Mouse (Mus musculus): ENCODE data around the gene Gtf3c2. TPM values are rescaled to one million over a fixed set of nuclear protein-coding genes. Genes with fewer than 3 reads are reported as not detected.

Gtf3c2 gene
- polyA plus RNA-seq, 1 experiment, result 94.6 TPM

DNA sequence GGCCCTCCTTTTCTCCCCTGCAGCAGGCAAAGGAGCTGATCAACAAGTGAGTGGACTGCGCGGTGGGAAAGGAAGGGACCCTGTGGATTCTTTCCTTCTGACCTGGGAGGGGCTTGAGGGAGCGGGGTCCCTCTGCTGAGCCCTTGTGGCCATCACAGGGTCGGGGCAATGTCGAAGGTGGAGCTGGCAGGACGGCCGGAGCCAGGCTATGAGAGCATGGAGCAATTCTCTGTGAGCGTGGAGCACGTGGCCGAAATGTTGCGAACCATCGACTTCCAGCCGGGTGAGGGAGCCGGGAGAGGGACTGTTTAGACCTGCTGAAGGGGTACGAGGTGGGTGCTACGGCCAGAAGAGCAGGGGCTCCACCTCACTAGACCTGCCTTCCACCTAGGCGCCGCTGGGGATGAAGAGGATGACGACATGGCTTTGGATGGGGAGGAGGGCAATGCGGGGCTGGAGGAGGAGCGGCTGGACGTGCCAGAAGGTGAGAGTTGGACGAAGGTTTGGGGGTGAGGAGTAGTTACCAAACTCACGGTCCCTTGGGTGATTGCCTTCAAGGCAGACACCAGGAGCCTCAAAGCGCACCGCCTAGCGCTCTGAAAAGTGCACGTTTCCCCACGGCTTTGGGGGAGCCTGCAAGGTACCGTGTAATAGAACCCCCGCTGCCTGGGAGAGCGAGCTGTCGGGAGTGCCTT lies 43.1 kb downstream of the Gtf3c2 start:
- TF ChIP-seq CTCF (IDR thresholded peaks at IDR 0.05; ENCODE audit: borderline replicate concordance, insufficient read depth, low read depth, low read length) (no peak), POLR2A (IDR thresholded peaks at IDR 0.05; ENCODE audit: borderline replicate concordance, insufficient read depth, low read length) (no peak)
- peaks cover 7% of the 10 kb centered on the region; the same call in 1 of the 2 replicates for H3K27me3 ChIP-seq (ENCODE audit: control insufficient read depth, insufficient read depth, low read length)
- H3K4me1 ChIP-seq (ENCODE audit: control insufficient read depth, insufficient read depth, low read length), result no peaks in the 10 kb centered on the region
- no peak overlapping the region for H3K27ac ChIP-seq (ENCODE audit: insufficient read depth, low read length)
- no peak overlapping the region for H3K4me3 ChIP-seq (replicated peaks; ENCODE audit: insufficient read depth, low read depth, low read length)
- DNase-seq, result no peak
- WGBS, result under 1% methylated on average over 33 of the region's 33 CpGs

DNA sequence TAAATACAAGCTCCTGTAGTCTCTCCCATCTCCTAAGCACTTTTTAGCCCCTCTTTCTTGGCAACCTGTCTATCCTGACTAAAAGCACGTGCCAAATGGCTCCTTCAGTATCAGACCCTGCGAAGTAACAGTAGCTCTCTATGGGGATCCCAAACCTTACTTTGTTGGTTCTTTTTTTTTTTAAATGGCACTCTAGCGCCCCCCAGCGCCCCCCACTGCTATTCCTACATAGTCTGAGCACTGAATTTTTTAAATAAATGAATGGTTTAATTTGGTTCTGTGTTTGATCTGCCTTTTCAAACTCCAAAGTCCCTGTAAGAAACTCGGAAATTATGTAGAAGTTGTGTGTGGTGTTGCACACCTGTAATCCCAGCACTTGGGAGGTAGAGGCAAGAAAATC lies 53.9 kb downstream of the Gtf3c2 start:
- 36% methylated on average over 5 of the region's 5 CpGs for WGBS
- H3K27ac ChIP-seq (ENCODE audit: insufficient read depth, low read length), result no peak overlapping the region
- no peaks in the 10 kb centered on the region for H3K4me1 ChIP-seq (ENCODE audit: control insufficient read depth, insufficient read depth, low read length)
- H3K27me3 ChIP-seq (ENCODE audit: control insufficient read depth, insufficient read depth, low read length), result no peaks in the 10 kb centered on the region
- no peak for DNase-seq
- no peak overlapping the region for H3K4me3 ChIP-seq (replicated peaks; ENCODE audit: insufficient read depth, low read depth, low read length)
- TF ChIP-seq CTCF (IDR thresholded peaks at IDR 0.05; ENCODE audit: borderline replicate concordance, insufficient read depth, low read depth, low read length), result no peak
- TF ChIP-seq POLR2A (IDR thresholded peaks at IDR 0.05; ENCODE audit: borderline replicate concordance, insufficient read depth, low read length), result no peak

GRCm38 (mm10) chr5:31123481-31123880 lies 56.5 kb downstream of the Gtf3c2 start:
- no peak for DNase-seq
- Histone ChIP-seq H3K4me1 (ENCODE audit: control insufficient read depth, insufficient read depth, low read length) (no peaks in the 10 kb centered on the region), H3K27me3 (ENCODE audit: control insufficient read depth, insufficient read depth, low read length) (no peaks in the 10 kb centered on the region), H3K27ac (ENCODE audit: insufficient read depth, low read length) (no peak overlapping the region), H3K4me3 (replicated peaks; ENCODE audit: insufficient read depth, low read depth, low read length) (no peak overlapping the region)
- WGBS, result 38% methylated on average over 2 of the region's 2 CpGs
- TF ChIP-seq CTCF (IDR thresholded peaks at IDR 0.05; ENCODE audit: borderline replicate concordance, insufficient read depth, low read depth, low read length) (no peak), POLR2A (IDR thresholded peaks at IDR 0.05; ENCODE audit: borderline replicate concordance, insufficient read depth, low read length) (no peak)

DNA sequence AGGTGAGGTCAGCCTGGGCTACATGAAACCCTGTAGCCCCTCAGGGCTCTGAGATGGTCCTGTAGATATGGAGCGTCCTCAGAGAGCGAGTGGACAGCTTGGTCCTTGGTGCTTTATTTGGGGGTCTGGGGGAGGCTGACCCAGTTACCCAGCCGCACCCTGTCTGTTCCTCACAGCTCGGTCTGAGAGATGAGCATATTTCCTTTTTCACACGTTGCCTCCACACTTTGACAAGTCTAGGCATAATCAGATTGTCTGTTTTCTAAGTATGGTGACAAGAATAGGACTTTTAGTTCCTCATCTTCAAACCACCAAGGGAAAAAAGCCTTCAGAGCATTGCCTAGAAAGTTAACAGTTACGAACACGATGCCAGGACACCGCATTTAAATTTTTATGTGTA lies 58.8 kb downstream of the Gtf3c2 start:
- Histone ChIP-seq H3K27me3 (ENCODE audit: control insufficient read depth, insufficient read depth, low read length) (no peaks in the 10 kb centered on the region), H3K27ac (ENCODE audit: insufficient read depth, low read length) (no peak overlapping the region), H3K4me1 (ENCODE audit: control insufficient read depth, insufficient read depth, low read length) (no peaks in the 10 kb centered on the region), H3K4me3 (replicated peaks; ENCODE audit: insufficient read depth, low read depth, low read length) (no peak overlapping the region)
- no peak for TF ChIP-seq CTCF (IDR thresholded peaks at IDR 0.05; ENCODE audit: borderline replicate concordance, insufficient read depth, low read depth, low read length)
- TF ChIP-seq POLR2A (IDR thresholded peaks at IDR 0.05; ENCODE audit: borderline replicate concordance, insufficient read depth, low read length), result no peak
- WGBS, result 83% methylated on average over 8 of the region's 8 CpGs
- DNase-seq, result no peak

GRCm38 (mm10) chr5:31116912-31117311 lies 63.0 kb downstream of the Gtf3c2 start:
- 29% methylated on average over 10 of the region's 10 CpGs for WGBS
- TF ChIP-seq POLR2A (IDR thresholded peaks at IDR 0.05; ENCODE audit: borderline replicate concordance, insufficient read depth, low read length) (no peak), CTCF (IDR thresholded peaks at IDR 0.05; ENCODE audit: borderline replicate concordance, insufficient read depth, low read depth, low read length) (no peak)
- Histone ChIP-seq H3K27me3 (ENCODE audit: control insufficient read depth, insufficient read depth, low read length) (no peaks in the 10 kb centered on the region; the same call in 1 of the 2 replicates), H3K27ac (ENCODE audit: insufficient read depth, low read length) (no peak overlapping the region), H3K4me1 (ENCODE audit: control insufficient read depth, insufficient read depth, low read length) (no peaks in the 10 kb centered on the region), H3K4me3 (replicated peaks; ENCODE audit: insufficient read depth, low read depth, low read length) (no peak overlapping the region)
- no peak for DNase-seq

- H3K4me1 ChIP-seq (ENCODE audit: control insufficient read depth, insufficient read depth, low read length), result no peaks in the 10 kb centered on the region
- TF ChIP-seq POLR2A (IDR thresholded peaks at IDR 0.05; ENCODE audit: borderline replicate concordance, insufficient read depth, low read length) (no peak), CTCF (IDR thresholded peaks at IDR 0.05; ENCODE audit: borderline replicate concordance, insufficient read depth, low read depth, low read length) (no peak)
- H3K4me3 ChIP-seq (replicated peaks; ENCODE audit: insufficient read depth, low read depth, low read length), result no peak within 1 kb of the TSS
- DNase-seq, result no peak
- 58% methylated on average over 3 of the region's 3 CpGs for WGBS
- no peak within 1 kb of the TSS for H3K27ac ChIP-seq (ENCODE audit: insufficient read depth, low read length)
- no peaks in the 10 kb centered on the region; the same call in 1 of the 2 replicates for H3K27me3 ChIP-seq (ENCODE audit: control insufficient read depth, insufficient read depth, low read length)
Observed at GRCm38 (mm10) chr5:31116354-31116753, 63.6 kb downstream of the Gtf3c2 start, which contains the start of gene Trim54. TSS of gene Trim54 (plus strand) at chr5:31116712.

GRCm38 (mm10) chr5:31110781-31111180 lies 69.2 kb downstream of the Gtf3c2 start:
- TF ChIP-seq POLR2A (IDR thresholded peaks at IDR 0.05; ENCODE audit: borderline replicate concordance, insufficient read depth, low read length) (no peak), CTCF (IDR thresholded peaks at IDR 0.05; ENCODE audit: borderline replicate concordance, insufficient read depth, low read depth, low read length) (no peak)
- Histone ChIP-seq H3K27ac (ENCODE audit: insufficient read depth, low read length) (no peak overlapping the region), H3K4me3 (replicated peaks; ENCODE audit: insufficient read depth, low read depth, low read length) (no peak overlapping the region), H3K4me1 (ENCODE audit: control insufficient read depth, insufficient read depth, low read length) (no peaks in the 10 kb centered on the region), H3K27me3 (ENCODE audit: control insufficient read depth, insufficient read depth, low read length) (no peaks in the 10 kb centered on the region; the same call in 1 of the 2 replicates)
- 27% methylated on average over 7 of the region's 7 CpGs for WGBS
- DNase-seq, result no peak

- TF ChIP-seq CTCF (IDR thresholded peaks at IDR 0.05; ENCODE audit: borderline replicate concordance, insufficient read depth, low read depth, low read length) (no peak), POLR2A (IDR thresholded peaks at IDR 0.05; ENCODE audit: borderline replicate concordance, insufficient read depth, low read length) (no peak)
- Histone ChIP-seq H3K4me1 (ENCODE audit: control insufficient read depth, insufficient read depth, low read length) (no peaks in the 10 kb centered on the region), H3K27me3 (ENCODE audit: control insufficient read depth, insufficient read depth, low read length) (no peaks in the 10 kb centered on the region; the same call in 1 of the 2 replicates), H3K27ac (ENCODE audit: insufficient read depth, low read length) (no peak within 1 kb of the TSS), H3K4me3 (replicated peaks; ENCODE audit: insufficient read depth, low read depth, low read length) (no peak within 1 kb of the TSS)
- no peak for DNase-seq
- WGBS, result 89% methylated on average over 18 of the region's 18 CpGs
Observed at GRCm38 (mm10) chr5:31108000-31108490, 71.9 kb downstream of the Gtf3c2 start, which contains the start of gene Slc30a3. TSS of gene Slc30a3 (minus strand) at chr5:31108237.

Other genes starting within 250 kb of the Gtf3c2 start
- gene Cgref1, start 234.6 kb downstream of the Gtf3c2 start, polyA plus RNA-seq (2012; rRNA removed), result 16.7 and 18.5 TPM in 2 replicates
- 228 and 241 TPM in 2 replicates for gene Preb, start 219.8 kb downstream of the Gtf3c2 start, polyA plus RNA-seq (2012; rRNA removed)
- gene Tcf23, start 211.5 kb downstream of the Gtf3c2 start, polyA plus RNA-seq (2012; rRNA removed), result 0.28 and 0.29 TPM in 2 replicates
- 170 and 175 TPM in 2 replicates for gene Atraid, start 131.8 kb downstream of the Gtf3c2 start, polyA plus RNA-seq (2012; rRNA removed)
- gene Slc5a6, start 131.2 kb downstream of the Gtf3c2 start, polyA plus RNA-seq (2012; rRNA removed), result 45.1 and 49.6 TPM in 2 replicates
- gene Cad, start 125.4 kb downstream of the Gtf3c2 start, polyA plus RNA-seq (2012; rRNA removed), result 21.7 and 23.4 TPM in 2 replicates
- gene Dnajc5g, start 73.9 kb downstream of the Gtf3c2 start, polyA plus RNA-seq (2012; rRNA removed), result not detected in 2 replicates
- 19.7 and 23.5 TPM in 2 replicates for gene Slc30a3, start 71.9 kb downstream of the Gtf3c2 start, polyA plus RNA-seq (2012; rRNA removed)
- not detected in 2 replicates for gene Trim54, start 63.4 kb downstream of the Gtf3c2 start, polyA plus RNA-seq (2012; rRNA removed)
- 1.2 TPM in 1 of 2 replicates, not detected in the other for gene Ucn, start 41.3 kb downstream of the Gtf3c2 start, polyA plus RNA-seq (2012; rRNA removed)
- gene Mpv17, start 25.9 kb downstream of the Gtf3c2 start, polyA plus RNA-seq (2012; rRNA removed), result 91.1 and 91.7 TPM in 2 replicates
- 3.9 and 4.1 TPM in 2 replicates for gene Gm29609, start 233 bp downstream of the Gtf3c2 start, polyA plus RNA-seq (2012; rRNA removed)
- gene Snx17, start 13.1 kb upstream of the Gtf3c2 start, polyA plus RNA-seq (2012; rRNA removed), result 124 and 125 TPM in 2 replicates
- gene Eif2b4, start 13.3 kb upstream of the Gtf3c2 start, polyA plus RNA-seq (2012; rRNA removed), result 87.1 and 93.7 TPM in 2 replicates
- gene Zfp513, start 22.2 kb upstream of the Gtf3c2 start, polyA plus RNA-seq (2012; rRNA removed), result 44.5 and 45.4 TPM in 2 replicates
- gene Ppm1g, start 40.5 kb upstream of the Gtf3c2 start, polyA plus RNA-seq (2012; rRNA removed), result 83.9 and 84.1 TPM in 2 replicates
- gene Nrbp1, start 60.7 kb upstream of the Gtf3c2 start, polyA plus RNA-seq (2012; rRNA removed), result 143 and 148 TPM in 2 replicates
- gene Gm9970, start 61.1 kb upstream of the Gtf3c2 start, polyA plus RNA-seq (2012; rRNA removed), result 0.48 TPM in 1 of 2 replicates, not detected in the other
- gene Krtcap3, start 71.5 kb upstream of the Gtf3c2 start, polyA plus RNA-seq (2012; rRNA removed), result 4.3 and 5.2 TPM in 2 replicates
- 69.3 and 75.3 TPM in 2 replicates for gene Ift172, start 111.0 kb upstream of the Gtf3c2 start, polyA plus RNA-seq (2012; rRNA removed)
- 184 and 190 TPM in 2 replicates for gene Fndc4, start 115.9 kb upstream of the Gtf3c2 start, polyA plus RNA-seq (2012; rRNA removed)
- gene Gckr, start 117.3 kb upstream of the Gtf3c2 start, polyA plus RNA-seq (2012; rRNA removed), result 1.2 and 1.4 TPM in 2 replicates